Mouse (Mus musculus): ENCODE results near the gene Clic1.

- TF ChIP-seq CTCF (IDR thresholded peaks at IDR 0.05; ENCODE audit: control insufficient read depth, insufficient read depth, insufficient read length) (no peak), MAX (IDR thresholded peaks at IDR 0.05) (no peak), USF1 (IDR thresholded peaks at IDR 0.05; ENCODE audit: low read depth) (no peak), FOSL1 (IDR thresholded peaks at IDR 0.05; ENCODE audit: insufficient read depth, low read length, poor library complexity, severe bottlenecking) (no peak)
Observed at GRCm38 (mm10) chr17:35024691-35025488, 24.9 kb upstream of the Clic1 start.

Data from C2C12 (cell line).